Mouse (Mus musculus) MEL (cell line): ENCODE results near the gene Tmed9.

ENCODE experiments used
- CTCF ChIP-seq, 3 experiments: IDR thresholded peaks in 2 of 3; conservative IDR thresholded peaks in 1 of 3; 2 replicates each; pipeline ENCODE4 v1.5.1; 2011 to 2012; ENCODE audit warnings: low read length in 3 of 3, low read depth in 2 of 3, mild to moderate bottlenecking in 2 of 3, improper control_type of control experiment in 1 of 3, inconsistent platforms in 1 of 3, mixed read lengths in 1 of 3, moderate library complexity in 1 of 3; ENCODE audit not compliant: control insufficient read depth in 1 of 3, insufficient read depth in 1 of 3, poor library complexity in 1 of 3, severe bottlenecking in 1 of 3
- E2F4 ChIP-seq: IDR thresholded peaks from 2 replicates; pipeline ENCODE4 v1.6.1; 2011; ENCODE audit warnings: low read depth, low read length, improper control_type of control experiment, borderline replicate concordance
- ELF1 ChIP-seq: IDR thresholded peaks from 2 replicates; pipeline ENCODE4 v1.6.1; 2014; ENCODE audit warnings: low read depth, mild to moderate bottlenecking, inconsistent platforms, low read length, improper control_type of control experiment, moderate library complexity
- ETS1 ChIP-seq: IDR thresholded peaks from 2 replicates; pipeline ENCODE4 v1.6.1; 2012; ENCODE audit warnings: low read depth, mild to moderate bottlenecking, inconsistent platforms, low read length, improper control_type of control experiment, moderate library complexity
- GATA1 ChIP-seq: IDR thresholded peaks from 2 replicates; pipeline ENCODE4 v1.6.1; 2011; ENCODE audit warnings: low read depth, low read length, improper control_type of control experiment
- JUND ChIP-seq: IDR thresholded peaks from 2 replicates; pipeline ENCODE4 v1.6.1; 2011; ENCODE audit warnings: low read depth, mild to moderate bottlenecking, improper control_type of control experiment, low read length
- KAT2A ChIP-seq: conservative IDR thresholded peaks from 2 replicates; pipeline ENCODE4 v1.6.1; 2012; ENCODE audit warnings: low read depth, low read length, improper control_type of control experiment, inconsistent platforms
- MYC ChIP-seq: IDR thresholded peaks from 2 replicates; pipeline ENCODE4 v1.6.1; 2011; ENCODE audit warnings: low read depth, mild to moderate bottlenecking, low read length, improper control_type of control experiment, moderate library complexity
- NRF1 ChIP-seq: IDR thresholded peaks from 2 replicates; pipeline ENCODE4 v1.6.1; 2014; ENCODE audit warnings: low read depth, mild to moderate bottlenecking, inconsistent platforms, low read length, improper control_type of control experiment, moderate library complexity; ENCODE audit not compliant: poor library complexity, insufficient read depth, severe bottlenecking
- POLR2A ChIP-seq, 2 experiments: IDR thresholded peaks; 2 replicates each; pipeline ENCODE4 v1.6.1; 2011 to 2012; ENCODE audit warnings: low read length in 2 of 2, mild to moderate bottlenecking in 2 of 2, control low read depth in 1 of 2, improper control_type of control experiment in 1 of 2, low read depth in 1 of 2, moderate library complexity in 1 of 2; ENCODE audit not compliant: control insufficient read depth in 1 of 2, insufficient read depth in 1 of 2, poor library complexity in 1 of 2
- POLR2AphosphoS5 ChIP-seq: IDR thresholded peaks from 2 replicates; pipeline ENCODE4 v1.6.1; 2012; ENCODE audit warnings: low read depth, borderline replicate concordance, mild to moderate bottlenecking, inconsistent platforms, low read length, moderate library complexity, mixed read lengths

DNA sequence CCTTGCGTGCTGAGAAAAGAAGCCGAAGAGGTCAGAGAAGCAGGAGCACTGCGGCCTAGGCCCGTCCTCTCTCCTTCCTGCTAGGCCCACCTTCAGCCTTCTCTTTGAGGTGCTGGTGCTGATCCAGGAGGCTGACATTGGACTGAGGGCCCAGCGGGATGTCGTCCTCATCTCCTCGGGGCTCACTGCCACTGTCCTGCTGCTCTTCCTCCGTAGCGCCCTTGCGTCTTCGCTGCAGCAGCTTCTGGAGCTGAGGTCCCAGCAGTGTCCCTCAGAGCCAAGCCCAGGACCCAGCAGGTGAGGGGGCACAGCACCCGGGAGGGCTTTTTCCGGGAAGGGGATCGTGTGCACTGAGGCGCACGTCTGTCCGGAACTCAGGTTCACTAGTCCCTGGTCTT lies 37.7 kb upstream of the Tmed9 start:
- TF ChIP-seq ETS1, result no peak
- no peak for TF ChIP-seq POLR2A (IDR thresholded peaks at IDR 0.05; ENCODE audit: control insufficient read depth in 1 of 2, insufficient read depth in 1 of 2, low read depth in 1 of 2, low read length in 2 of 2, poor library complexity in 1 of 2)
- no peak for TF ChIP-seq KAT2A
- TF ChIP-seq MYC, result no peak
- no peak for TF ChIP-seq E2F4
- TF ChIP-seq NRF1, result no peak
- TF ChIP-seq GATA1, result no peak
- TF ChIP-seq ELF1, result no peak
- no peak for TF ChIP-seq CTCF (IDR thresholded peaks at IDR 0.05 in 2 of 3, conservative IDR thresholded peaks at IDR 0.05 in 1 of 3; ENCODE audit: control insufficient read depth in 1 of 3, insufficient read depth in 1 of 3, low read depth in 2 of 3, low read length in 3 of 3, poor library complexity in 1 of 3, severe bottlenecking in 1 of 3)
- no peak for TF ChIP-seq POLR2AphosphoS5
- no peak for TF ChIP-seq JUND
